Mouse (Mus musculus) megakaryocyte progenitor cell, adult 5-6 weeks (primary cell): ENCODE results near the gene Cma2. TPM values are rescaled to one million over a fixed set of nuclear protein-coding genes. Genes with fewer than 3 reads are reported as not detected.

Experiments used
- ATAC-seq: replicated peaks from 2 replicates; pipeline ENCODE4 v1.8.0; 2016; ENCODE audit warnings: mild to moderate bottlenecking, moderate TSS enrichment, inconsistent platforms; ENCODE audit not compliant: poor library complexity
- total RNA-seq, 2 experiments: library from RNA; stranded (forward) in 1 of 2; stranded (reverse) in 1 of 2; fragments of 157-497, 149-512 nt in 1 of 2; fragments of 200-1000 nt in 1 of 2; gene quantifications; 2 replicates each; pipeline versions ENCODE4 v1.2.3 to v1.2.4; 2015 to 2017

Cma2 gene
- total RNA-seq, 2 experiments from 2014 or later, result not detected

DNA sequence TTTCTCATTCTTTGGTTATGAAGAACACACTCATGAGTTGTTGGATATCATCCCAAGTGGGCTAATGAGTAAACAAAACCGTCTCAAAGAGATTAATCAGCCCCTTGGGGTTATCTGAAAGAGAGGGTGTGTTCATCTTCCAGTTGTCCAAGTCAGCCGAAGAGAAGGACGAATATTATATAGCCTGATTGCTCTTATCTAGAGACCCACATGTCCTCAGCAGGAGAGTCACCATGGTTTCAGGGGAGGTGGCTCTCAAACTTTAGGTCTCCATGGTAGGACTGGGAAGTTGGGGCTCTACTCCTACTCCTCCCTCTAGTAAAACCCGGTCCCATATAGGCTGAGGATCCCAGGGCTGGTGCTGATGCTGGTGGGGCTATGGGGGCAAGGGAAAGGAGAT, 70.5 kb downstream of the Cma2 start:
- peak; percentile 98 for ATAC-seq

Other genes with a start within 250 kb of the Cma2 start
- gene Tgm1, start 237.1 kb upstream of the Cma2 start, total RNA-seq (2015), result 0.35 and 0.61 TPM in 2 replicates
- gene Tgm1, start 237.1 kb upstream of the Cma2 start, total RNA-seq (2017), result 0.20 and 1.1 TPM in 2 replicates
- gene Rabggta, start 228.7 kb upstream of the Cma2 start, total RNA-seq (2015), result 8.7 and 14.0 TPM in 2 replicates
- 12.6 and 14.0 TPM in 2 replicates for gene Rabggta, start 228.7 kb upstream of the Cma2 start, total RNA-seq (2017)
- 45.7 and 50.9 TPM in 2 replicates for gene Dhrs1, start 205.3 kb upstream of the Cma2 start, total RNA-seq (2015)
- gene Dhrs1, start 205.3 kb upstream of the Cma2 start, total RNA-seq (2017), result 11.5 and 30.2 TPM in 2 replicates
- gene Nop9, start 205.3 kb upstream of the Cma2 start, total RNA-seq (2015), result 25.6 and 26.5 TPM in 2 replicates
- 27.8 and 32.2 TPM in 2 replicates for gene Nop9, start 205.3 kb upstream of the Cma2 start, total RNA-seq (2017)
- gene Cideb, start 192.5 kb upstream of the Cma2 start, total RNA-seq (2015), result 0.20 and 0.77 TPM in 2 replicates
- gene Cideb, start 192.5 kb upstream of the Cma2 start, total RNA-seq (2017), result 0.51 TPM in 1 of 2 replicates, not detected in the other
- 0.39 and 0.44 TPM in 2 replicates for gene Ltb4r2, start 189.6 kb upstream of the Cma2 start, total RNA-seq (2015)
- 0.47 and 0.62 TPM in 2 replicates for gene Ltb4r2, start 189.6 kb upstream of the Cma2 start, total RNA-seq (2017)
- 18.5 and 19.9 TPM in 2 replicates for gene Ltb4r1, start 185.0 kb upstream of the Cma2 start, total RNA-seq (2015)
- gene Ltb4r1, start 185.0 kb upstream of the Cma2 start, total RNA-seq (2017), result 31.4 and 42.4 TPM in 2 replicates
- gene Adcy4, start 166.9 kb upstream of the Cma2 start, total RNA-seq (2015), result 0.05 TPM in 1 of 2 replicates, not detected in the other
- gene Adcy4, start 166.9 kb upstream of the Cma2 start, total RNA-seq (2017), result not detected in 2 replicates
- gene Ripk3, start 162.1 kb upstream of the Cma2 start, total RNA-seq (2015), result 116 and 152 TPM in 2 replicates
- 25.3 and 49.9 TPM in 2 replicates for gene Ripk3, start 162.1 kb upstream of the Cma2 start, total RNA-seq (2017)
- not detected in 2 replicates for gene Nfatc4, start 127.8 kb upstream of the Cma2 start, total RNA-seq (2015)
- not detected in 2 replicates for gene Nfatc4, start 127.8 kb upstream of the Cma2 start, total RNA-seq (2017)
- 2.8 and 3.9 TPM in 2 replicates for gene Nynrin, start 97.0 kb upstream of the Cma2 start, total RNA-seq (2015)
- gene Nynrin, start 97.0 kb upstream of the Cma2 start, total RNA-seq (2017), result 1.9 and 2.7 TPM in 2 replicates
- 0.17 TPM in 1 of 2 replicates, not detected in the other for gene Cbln3, start 66.6 kb upstream of the Cma2 start, total RNA-seq (2015)
- gene Cbln3, start 66.6 kb upstream of the Cma2 start, total RNA-seq (2017), result 0.07 TPM in 1 of 2 replicates, not detected in the other
- 4.6 and 6.1 TPM in 2 replicates for gene Khnyn, start 66.0 kb upstream of the Cma2 start, total RNA-seq (2015)
- gene Khnyn, start 66.0 kb upstream of the Cma2 start, total RNA-seq (2017), result 14.3 and 15.3 TPM in 2 replicates
- gene Sdr39u1, start 50.7 kb upstream of the Cma2 start, total RNA-seq (2015), result 11.7 and 18.2 TPM in 2 replicates
- gene Sdr39u1, start 50.7 kb upstream of the Cma2 start, total RNA-seq (2017), result 4.2 and 6.9 TPM in 2 replicates
- gene Cma1, start 6.3 kb upstream of the Cma2 start, total RNA-seq (2015), result not detected in 2 replicates
- gene Cma1, start 6.3 kb upstream of the Cma2 start, total RNA-seq (2017), result not detected in 2 replicates
- gene Mcpt1, start 67.0 kb downstream of the Cma2 start, total RNA-seq (2015), result not detected in 2 replicates
- not detected in 2 replicates for gene Mcpt1, start 67.0 kb downstream of the Cma2 start, total RNA-seq (2017)
- gene Mcpt9, start 79.5 kb downstream of the Cma2 start, total RNA-seq (2015), result not detected in 2 replicates
- not detected in 2 replicates for gene Mcpt9, start 79.5 kb downstream of the Cma2 start, total RNA-seq (2017)
- gene Mcpt2, start 91.1 kb downstream of the Cma2 start, total RNA-seq (2015), result not detected in 2 replicates
- gene Mcpt2, start 91.1 kb downstream of the Cma2 start, total RNA-seq (2017), result not detected in 2 replicates
- gene Mcpt4, start 111.3 kb downstream of the Cma2 start, total RNA-seq (2015), result not detected in 2 replicates
- gene Mcpt4, start 111.3 kb downstream of the Cma2 start, total RNA-seq (2017), result not detected in 2 replicates
- 83.3 and 112 TPM in 2 replicates for gene Mcpt8, start 134.3 kb downstream of the Cma2 start, total RNA-seq (2015)
- gene Mcpt8, start 134.3 kb downstream of the Cma2 start, total RNA-seq (2017), result 23.6 and 30.6 TPM in 2 replicates
- 4,330 and 4,812 TPM in 2 replicates for gene Ctsg, start 151.6 kb downstream of the Cma2 start, total RNA-seq (2015)
- gene Ctsg, start 151.6 kb downstream of the Cma2 start, total RNA-seq (2017), result 4,060 and 4,327 TPM in 2 replicates
- gene Gzme, start 169.6 kb downstream of the Cma2 start, total RNA-seq (2015), result not detected in 2 replicates
- gene Gzme, start 169.6 kb downstream of the Cma2 start, total RNA-seq (2017), result not detected in 2 replicates
- 0.37 TPM in 1 of 2 replicates, not detected in the other for gene Gzmd, start 181.6 kb downstream of the Cma2 start, total RNA-seq (2015)
- not detected in 2 replicates for gene Gzmd, start 181.6 kb downstream of the Cma2 start, total RNA-seq (2017)
- not detected in 2 replicates for gene Gzmg, start 208.6 kb downstream of the Cma2 start, total RNA-seq (2015)
- gene Gzmg, start 208.6 kb downstream of the Cma2 start, total RNA-seq (2017), result not detected in 2 replicates
- gene Gzmn, start 223.6 kb downstream of the Cma2 start, total RNA-seq (2015), result not detected in 2 replicates
- not detected in 2 replicates for gene Gzmn, start 223.6 kb downstream of the Cma2 start, total RNA-seq (2017)